Mouse (Mus musculus): ENCODE measurements around the gene Eras. TPM values are rescaled to one million over a fixed set of nuclear protein-coding genes. Genes with fewer than 3 reads are reported as not detected.
"Not testable (repeated sequence)": the region's sequence is repeated elsewhere in the genome, so short reads cannot be mapped to it uniquely, and the experiment has no call there.

Gene Eras
- polyA plus RNA-seq, 1 experiment from 2014 or later = not detected

DNA sequence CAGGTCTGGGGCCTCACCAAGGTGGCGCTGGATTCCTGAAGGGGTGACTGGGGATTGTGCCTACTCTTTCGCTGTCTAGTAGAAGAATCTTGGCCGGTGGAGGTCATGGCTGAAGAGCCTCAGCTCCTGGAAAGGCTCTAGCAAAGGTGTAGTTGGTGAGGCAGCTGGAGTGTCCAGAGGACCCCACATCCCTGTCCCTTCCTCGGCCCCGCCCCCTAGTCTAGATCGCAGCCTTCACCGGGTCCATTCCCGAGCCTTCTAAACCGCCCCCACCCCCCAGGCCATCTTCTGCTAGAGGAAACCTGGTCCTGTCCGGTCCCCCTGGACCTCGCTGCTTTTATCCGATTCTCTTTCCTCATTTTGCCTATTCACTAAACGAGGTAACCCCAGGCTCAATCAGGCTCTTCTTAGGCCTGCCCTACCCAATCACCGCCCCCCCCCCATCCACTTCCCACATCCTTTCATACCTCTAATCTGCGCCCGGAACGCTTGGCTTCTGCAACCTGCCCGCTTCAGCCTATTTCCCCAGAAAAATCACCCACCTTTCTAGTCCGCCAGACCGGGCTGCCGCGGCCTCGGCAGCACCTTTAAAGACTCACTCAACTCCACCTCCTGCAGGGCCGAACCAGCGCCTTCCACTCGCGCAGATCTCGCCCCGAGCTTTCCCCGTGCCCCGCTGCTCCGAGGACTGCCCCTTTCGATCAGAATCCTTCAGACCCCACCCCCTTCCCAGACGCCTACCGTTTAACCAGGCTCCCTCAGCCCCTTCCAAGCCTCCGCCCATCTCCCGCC is 18.9 kb upstream of the Eras start, which contains the start of gene Hdac6:
Hdac6 (minus strand) TSS at position 782 of the 792 bp plus-strand sequence.
- WGBS (ENCODE audit: insufficient replicate concordance) = 5% methylated on average over 34 of the region's 37 CpGs
- Histone ChIP-seq H3K27me3 (replicated peaks) (no peaks in the 10 kb centered on the region), H3K4me2 (peak within 1 kb of the TSS; percentile 80), H3K9ac (peak within 1 kb of the TSS; percentile 71), H3K36me3 (no peaks in the 10 kb centered on the region), H3K27ac (no peak within 1 kb of the TSS), H3K9me3 (replicated peaks) (no peaks in the 10 kb centered on the region), H3K4me3 (peak within 1 kb of the TSS; percentile 64), H3K4me1 (peaks cover 15% of the 10 kb centered on the region)
- ATAC-seq = no peak

DNA sequence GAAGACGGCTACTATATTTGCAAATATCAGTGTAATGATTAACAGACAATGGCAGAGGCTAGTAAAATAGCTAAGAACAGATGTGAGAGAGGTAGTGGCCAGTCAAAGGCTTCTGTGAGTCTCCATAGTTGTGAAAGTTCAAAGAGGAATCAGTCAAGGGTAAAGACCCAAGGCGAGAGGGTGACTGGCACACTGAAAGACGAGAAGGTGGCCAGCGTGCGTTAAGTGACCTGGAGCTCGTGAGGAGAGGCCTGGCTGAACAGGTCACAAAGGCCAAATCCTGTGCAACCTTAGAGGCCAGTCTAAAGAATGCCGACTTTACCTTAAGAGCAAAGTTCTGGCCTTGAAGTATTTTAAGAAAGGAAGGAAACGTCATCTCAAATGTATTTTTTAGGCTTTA is 17.2 kb upstream of the Eras start:
- WGBS (ENCODE audit: insufficient replicate concordance) = 78% methylated on average over 8 of the region's 8 CpGs
- H3K9me3 ChIP-seq (replicated peaks) = no peaks in the 10 kb centered on the region
- H3K4me2 ChIP-seq = no peak overlapping the region
- no peak for ATAC-seq
- H3K4me3 ChIP-seq = no peak overlapping the region
- H3K36me3 ChIP-seq = no peaks in the 10 kb centered on the region
- no peak overlapping the region; the same call in 1 of the 2 replicates for H3K27ac ChIP-seq
- no peak overlapping the region for H3K9ac ChIP-seq
- no peaks in the 10 kb centered on the region for H3K27me3 ChIP-seq (replicated peaks)
- peaks cover 15% of the 10 kb centered on the region for H3K4me1 ChIP-seq

DNA sequence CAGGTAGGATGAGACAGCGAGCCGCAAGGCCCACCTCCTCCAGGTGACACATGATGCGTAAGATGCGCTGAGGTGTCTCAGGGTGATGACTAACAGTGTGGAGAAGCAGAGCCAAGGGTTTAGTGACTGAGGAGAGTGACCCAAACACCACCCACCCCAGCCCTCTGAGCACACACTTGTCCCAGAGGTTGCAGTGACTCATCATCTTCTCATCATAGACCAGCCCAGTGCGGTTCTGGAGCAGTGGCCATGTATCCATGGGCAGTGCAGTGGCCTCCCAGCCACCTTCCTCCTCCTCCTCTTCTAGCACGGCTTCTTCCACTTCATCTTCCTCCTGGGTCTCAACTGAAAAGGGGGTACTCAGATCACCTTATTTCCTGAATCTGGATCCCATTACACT is 9.3 kb upstream of the Eras start:
- Histone ChIP-seq H3K4me2 (no peak overlapping the region), H3K27ac (no peak overlapping the region), H3K9me3 (replicated peaks) (no peaks in the 10 kb centered on the region), H3K9ac (no peak overlapping the region), H3K27me3 (replicated peaks) (no peaks in the 10 kb centered on the region), H3K4me1 (no peaks in the 10 kb centered on the region), H3K4me3 (no peak overlapping the region), H3K36me3 (peaks cover 14% of the 10 kb centered on the region)
- WGBS (ENCODE audit: insufficient replicate concordance) = 88% methylated on average over 6 of the region's 6 CpGs
- ATAC-seq = no peak

DNA sequence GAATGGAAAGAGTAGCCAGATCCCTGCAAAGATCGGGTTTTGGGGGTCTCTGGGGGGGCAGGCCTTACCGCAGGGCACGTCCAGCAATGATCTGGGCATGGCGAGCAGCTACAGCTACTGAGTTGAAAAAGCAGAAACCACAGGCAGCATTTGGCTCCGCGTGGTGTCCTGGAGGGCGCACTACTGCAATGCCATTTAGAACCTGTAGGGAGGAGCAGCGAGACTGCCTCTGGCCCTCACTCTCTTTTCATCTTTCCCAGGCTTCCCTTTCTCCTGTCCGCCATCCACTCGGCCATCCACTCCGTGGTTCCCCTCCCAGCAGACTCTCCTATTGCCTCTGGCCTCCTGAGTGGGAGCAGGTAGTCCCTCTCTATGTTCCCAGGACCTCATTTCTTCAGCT is 8.5 kb upstream of the Eras start:
- H3K4me3 ChIP-seq = no peak overlapping the region
- H3K27me3 ChIP-seq (replicated peaks) = no peaks in the 10 kb centered on the region
- ATAC-seq = no peak
- WGBS (ENCODE audit: insufficient replicate concordance) = 38% methylated on average over 11 of the region's 11 CpGs
- peaks cover 14% of the 10 kb centered on the region for H3K36me3 ChIP-seq
- H3K4me2 ChIP-seq = no peak overlapping the region
- H3K27ac ChIP-seq = no peak overlapping the region
- no peak overlapping the region for H3K9ac ChIP-seq
- no peaks in the 10 kb centered on the region for H3K4me1 ChIP-seq
- no peaks in the 10 kb centered on the region for H3K9me3 ChIP-seq (replicated peaks)

DNA sequence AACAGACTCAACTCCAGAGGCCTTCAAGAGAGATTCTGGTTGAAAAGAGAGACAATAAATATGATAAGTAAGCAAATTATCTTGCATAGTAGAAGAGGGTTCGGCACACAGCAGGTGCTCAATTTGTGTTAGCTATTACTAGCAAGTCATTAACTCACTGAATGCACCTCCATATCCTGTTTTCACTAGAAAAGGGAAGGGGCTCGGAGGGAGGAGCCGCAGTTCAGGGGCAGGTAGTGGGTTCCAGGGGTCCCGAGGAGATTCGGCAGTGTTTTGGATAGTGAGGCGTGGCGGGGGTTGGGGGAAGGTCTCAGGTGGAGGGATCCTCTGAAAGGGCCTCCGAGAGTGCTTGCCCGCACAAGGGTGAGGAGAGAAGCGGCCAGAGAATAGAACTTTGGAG is 1.3 kb downstream of the Eras start:
- Histone ChIP-seq H3K4me2 (no peak overlapping the region), H3K36me3 (peaks cover 5% of the 10 kb centered on the region; the same call in 1 of the 2 replicates), H3K9ac (no peak overlapping the region), H3K27ac (no peak overlapping the region), H3K9me3 (replicated peaks) (no peaks in the 10 kb centered on the region), H3K4me3 (no peak overlapping the region), H3K4me1 (no peaks in the 10 kb centered on the region; the same call in 1 of the 2 replicates), H3K27me3 (replicated peaks) (peaks cover 77% of the 10 kb centered on the region)
- WGBS (ENCODE audit: insufficient replicate concordance) = 10% methylated on average over 10 of the region's 10 CpGs
- ATAC-seq = no peak

DNA sequence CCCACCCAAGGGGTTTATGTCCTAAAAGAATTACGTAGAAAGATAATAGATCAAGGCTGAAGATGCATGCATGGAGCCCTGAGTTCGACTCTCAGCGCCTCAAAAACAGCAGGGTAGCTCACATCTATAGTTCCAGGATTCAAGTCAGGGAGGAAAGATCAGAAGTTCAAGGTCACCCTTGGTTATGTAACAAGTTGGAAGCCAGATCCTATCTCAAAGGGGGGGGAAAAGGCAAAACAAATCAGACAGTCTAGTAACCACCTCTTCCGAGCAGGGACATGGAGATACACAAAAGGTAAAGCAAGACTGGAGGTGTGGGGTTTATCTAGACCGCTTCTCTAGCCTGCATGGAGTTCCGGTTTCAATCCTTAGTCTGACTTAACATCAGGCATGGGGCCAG is 2.1 kb downstream of the Eras start:
- 50% methylated on average over 6 of the region's 6 CpGs for whole genome bisulfite sequencing (ENCODE audit: insufficient replicate concordance)
- Histone ChIP-seq H3K9ac (no peak overlapping the region), H3K4me2 (no peak overlapping the region), H3K4me3 (no peak overlapping the region), H3K9me3 (replicated peaks) (no peaks in the 10 kb centered on the region), H3K36me3 (peaks cover 5% of the 10 kb centered on the region; the same call in 1 of the 2 replicates), H3K27me3 (replicated peaks) (peaks cover 85% of the 10 kb centered on the region), H3K4me1 (no peaks in the 10 kb centered on the region; the same call in 1 of the 2 replicates), H3K27ac (no peak overlapping the region)
- ATAC-seq = no peak

DNA sequence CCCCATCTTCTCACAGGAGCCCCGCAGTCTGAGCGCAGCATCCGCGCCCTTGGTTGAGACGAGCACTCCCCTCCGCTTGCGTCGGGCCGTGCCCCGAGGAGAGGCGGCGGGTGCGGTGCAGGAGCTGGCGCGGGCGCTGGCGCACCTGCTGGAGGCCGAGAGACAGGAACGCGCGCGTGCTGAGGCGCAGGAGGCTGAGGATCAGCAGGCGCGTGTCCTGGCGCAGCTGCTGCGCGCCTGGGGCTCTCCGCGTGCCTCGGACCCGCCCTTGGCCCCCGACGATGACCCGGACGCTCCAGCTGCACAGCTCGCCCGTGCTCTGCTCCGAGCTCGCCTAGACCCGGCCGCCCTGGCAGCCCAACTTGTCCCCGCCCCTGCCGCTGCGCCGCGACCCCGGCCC is 6.4 kb downstream of the Eras start:
- H3K4me1 ChIP-seq = no peaks in the 10 kb centered on the region; the same call in 1 of the 2 replicates
- peaks cover 90% of the 10 kb centered on the region for H3K27me3 ChIP-seq (replicated peaks)
- H3K4me2 ChIP-seq = peak overlapping the region; percentile 40
- H3K36me3 ChIP-seq = no peaks in the 10 kb centered on the region
- H3K9me3 ChIP-seq (replicated peaks) = no peaks in the 10 kb centered on the region
- peak overlapping the region; percentile 17 for H3K4me3 ChIP-seq
- no peak for ATAC-seq
- no peak overlapping the region for H3K27ac ChIP-seq
- WGBS (ENCODE audit: insufficient replicate concordance) = 7% methylated on average over 42 of the region's 48 CpGs
- no peak overlapping the region for H3K9ac ChIP-seq

DNA sequence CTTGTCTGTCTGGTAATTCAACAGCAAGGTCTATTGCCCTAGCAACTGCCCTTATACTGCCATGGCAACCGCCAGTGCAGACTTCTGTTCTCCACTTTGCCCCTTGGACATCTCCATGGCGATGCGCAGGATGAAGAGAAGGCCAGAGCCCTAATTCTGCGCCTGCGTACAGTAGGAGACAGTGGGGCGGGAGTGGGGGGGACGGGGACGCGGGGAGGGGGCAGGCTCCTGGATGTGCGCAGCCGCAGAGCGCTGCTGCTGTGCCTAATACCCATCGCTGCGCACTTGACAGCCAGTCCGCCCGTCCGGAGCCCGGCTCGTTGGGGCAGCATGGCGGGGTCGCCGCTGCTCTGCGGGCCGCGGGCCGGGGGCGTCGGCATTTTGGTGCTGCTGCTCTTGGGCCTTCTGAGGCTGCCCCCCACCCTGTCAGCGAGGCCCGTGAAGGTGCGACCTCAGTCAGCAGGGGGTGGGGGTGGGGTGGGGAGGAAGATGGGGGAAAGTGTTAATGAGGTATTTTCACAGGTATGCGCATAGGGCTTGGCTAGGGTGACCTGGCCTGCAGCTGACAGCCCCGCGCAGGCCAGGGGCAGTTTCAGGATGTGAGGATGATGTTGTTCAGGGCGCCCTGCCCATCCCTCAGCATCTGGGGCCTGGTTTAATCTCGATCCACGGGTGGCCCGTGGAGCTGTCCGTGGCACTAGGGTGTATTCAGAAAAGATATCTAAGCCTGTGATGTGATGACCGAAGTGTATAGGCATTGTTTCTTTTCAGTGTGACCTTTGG is 8.6 kb downstream of the Eras start, which contains the start of gene Pcsk1n:
Pcsk1n (plus strand) TSS at position 222 of the 783 bp plus-strand sequence.
- no peak within 1 kb of the TSS for H3K27ac ChIP-seq
- H3K27me3 ChIP-seq (replicated peaks) = peaks cover 68% of the 10 kb centered on the region
- H3K4me1 ChIP-seq = no peaks in the 10 kb centered on the region; the same call in 1 of the 2 replicates
- H3K9me3 ChIP-seq (replicated peaks) = no peaks in the 10 kb centered on the region
- 0 out of 2 replicates have a peak within 1 kb of the TSS, but pooled peaks have one; percentile 29 for H3K4me2 ChIP-seq
- 13% methylated on average over 40 of the region's 40 CpGs for WGBS (ENCODE audit: insufficient replicate concordance)
- no peaks in the 10 kb centered on the region for H3K36me3 ChIP-seq
- no peak within 1 kb of the TSS for H3K9ac ChIP-seq
- no peak for ATAC-seq
- H3K4me3 ChIP-seq = no peak within 1 kb of the TSS

DNA sequence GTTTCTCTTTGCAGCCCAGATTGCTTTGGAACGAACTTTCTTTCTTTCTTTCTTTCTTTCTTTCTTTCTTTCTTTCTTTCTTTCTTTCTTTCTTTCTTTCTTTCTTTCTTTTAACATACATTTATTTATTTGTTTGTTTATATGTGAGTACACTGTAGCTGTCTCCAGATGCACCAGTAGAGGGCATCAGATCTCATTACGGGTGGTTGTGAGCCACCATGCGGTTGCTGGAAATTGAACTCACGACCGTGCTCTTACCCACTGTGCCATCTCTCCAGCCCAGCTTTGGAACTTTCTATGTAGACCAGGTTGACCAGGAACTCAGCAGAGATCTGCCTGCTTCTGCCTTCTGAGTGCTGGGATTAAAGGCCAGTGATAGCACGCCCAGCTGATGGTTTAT is 10.4 kb downstream of the Eras start:
- 47% methylated on average over 6 of the region's 6 CpGs for WGBS (ENCODE audit: insufficient replicate concordance)
- peaks cover 49% of the 10 kb centered on the region for H3K27me3 ChIP-seq (replicated peaks)
- not testable (repeated sequence) for ATAC-seq

DNA sequence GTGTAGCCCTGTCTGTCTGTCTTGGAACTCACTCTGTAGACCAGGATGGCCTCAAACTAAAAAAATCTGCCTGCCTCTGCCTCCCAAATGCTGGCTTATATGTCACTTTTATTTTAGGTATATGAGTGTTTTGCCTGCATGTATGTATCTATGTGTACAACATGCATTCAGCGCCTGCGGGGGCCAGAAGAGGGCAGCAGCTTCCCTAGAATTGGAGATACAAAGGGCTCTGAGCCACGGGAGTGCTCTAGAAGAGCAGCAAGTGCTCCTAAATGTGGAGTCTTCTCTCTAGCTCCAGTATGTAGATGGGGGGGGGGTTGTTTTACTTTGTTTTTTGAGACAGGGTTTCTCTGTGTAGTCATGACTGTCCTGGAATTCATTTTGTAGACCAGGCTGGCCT is 12.7 kb downstream of the Eras start:
- H3K27me3 ChIP-seq (replicated peaks) = peaks cover 26% of the 10 kb centered on the region
- not testable (repeated sequence) for H3K4me1 ChIP-seq; ATAC-seq; H3K9ac ChIP-seq; H3K27ac ChIP-seq; H3K36me3 ChIP-seq; H3K9me3 ChIP-seq (replicated peaks); H3K4me2 ChIP-seq; H3K4me3 ChIP-seq
- WGBS (ENCODE audit: insufficient replicate concordance) = 16% methylated on average over 3 of the region's 3 CpGs

More for the DNA sequence above, 10.4 kb downstream of the Eras start:
- not testable (repeated sequence) for H3K9ac ChIP-seq; H3K4me2 ChIP-seq; H3K27ac ChIP-seq; H3K9me3 ChIP-seq (replicated peaks); H3K4me3 ChIP-seq; H3K36me3 ChIP-seq; H3K4me1 ChIP-seq

DNA sequence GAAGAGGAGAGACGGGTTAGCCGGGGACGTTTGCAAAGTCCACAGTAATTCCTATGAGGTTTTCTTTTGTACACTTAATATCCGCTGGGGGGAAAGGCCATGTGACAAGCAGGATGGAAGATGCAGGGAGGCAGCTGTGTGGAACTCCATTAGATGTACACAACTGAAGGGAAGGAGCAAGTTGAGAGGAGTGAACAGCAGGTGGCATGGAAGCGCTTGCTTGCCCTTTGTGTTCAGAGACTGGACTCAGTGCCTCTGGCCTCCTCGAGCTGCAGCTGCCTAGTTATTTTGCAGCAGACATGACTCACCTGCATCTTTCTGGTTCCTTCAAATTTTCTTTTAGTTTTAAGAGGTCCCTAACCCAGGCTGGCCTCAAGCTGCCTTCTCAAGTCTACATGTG is 17.9 kb downstream of the Eras start:
- H3K9ac ChIP-seq = no peak overlapping the region
- H3K27me3 ChIP-seq (replicated peaks) = no peaks in the 10 kb centered on the region
- no peaks in the 10 kb centered on the region for H3K9me3 ChIP-seq (replicated peaks)
- no peak overlapping the region for H3K4me2 ChIP-seq
- no peak for ATAC-seq
- H3K4me1 ChIP-seq = 0 out of 2 replicates have a peak, but pooled peaks cover 6% of the 10 kb centered on the region
- H3K36me3 ChIP-seq = peaks cover 12% of the 10 kb centered on the region
- 60% methylated on average over 6 of the region's 6 CpGs for WGBS (ENCODE audit: insufficient replicate concordance)
- H3K27ac ChIP-seq = no peak overlapping the region
- no peak overlapping the region for H3K4me3 ChIP-seq

DNA sequence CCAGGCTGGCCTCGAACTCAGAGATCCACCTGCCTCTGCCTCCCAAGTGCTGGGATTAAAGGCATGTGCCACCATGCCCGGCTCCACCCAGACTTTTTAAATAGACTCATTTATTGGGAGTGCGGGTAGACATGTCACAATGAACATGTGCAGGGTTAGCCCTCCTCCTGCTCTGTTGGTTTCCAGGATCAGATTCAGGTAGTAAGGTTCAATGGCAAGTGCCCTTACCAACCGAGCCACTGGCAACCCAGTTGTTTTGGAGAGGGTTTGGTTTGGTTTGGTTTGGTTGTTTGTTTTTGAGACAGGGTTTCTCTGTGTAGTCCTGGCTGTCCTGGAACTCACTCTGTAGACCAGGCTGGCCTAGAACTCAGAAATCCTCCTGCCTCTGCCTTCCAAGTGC is 19.2 kb downstream of the Eras start, which contains the start of gene Gm10490:
Gm10490 (plus strand) TSS at position 301 of the 400 bp plus-strand sequence.
- not testable (repeated sequence) for H3K4me1 ChIP-seq; H3K9me3 ChIP-seq (replicated peaks); ATAC-seq; H3K4me3 ChIP-seq; H3K4me2 ChIP-seq; H3K9ac ChIP-seq; H3K27me3 ChIP-seq (replicated peaks); H3K27ac ChIP-seq
- 77% methylated on average over 4 of the region's 4 CpGs for WGBS (ENCODE audit: insufficient replicate concordance)
- H3K36me3 ChIP-seq = peaks cover 12% of the 10 kb centered on the region
